Mouse (Mus musculus): ENCODE measurements at regions not wholly inside any gene's neighbourhood (a gene's known extent, or its start where the extent isn't known, plus 50 kb on each side); places are given as distances from the start of the nearest gene placed in this dataset.

DNA sequence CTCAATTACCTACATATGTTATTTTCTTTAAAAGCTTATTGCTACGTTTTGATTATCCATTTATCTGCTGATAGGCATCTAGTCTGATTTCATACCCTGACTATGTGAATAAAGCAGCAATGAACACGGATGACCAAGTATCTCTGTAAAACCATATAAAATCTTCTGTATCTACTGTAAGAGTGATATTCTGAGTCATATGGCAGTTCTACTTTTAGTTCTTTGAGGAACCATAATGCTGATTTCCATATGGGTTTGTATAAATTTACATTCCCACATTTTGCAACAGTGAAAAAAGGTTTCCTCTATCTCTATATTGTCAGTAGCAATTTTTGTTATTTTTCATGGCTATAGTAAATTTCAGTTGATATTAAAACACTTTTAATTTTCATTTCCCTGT lies 280.6 kb downstream of the Fsip2 start:
- Histone ChIP-seq H3K4me3 (replicated peaks in 1 of 3; ENCODE audit: low read depth in 2 of 3, low read length in 2 of 3, poor library complexity in 1 of 3) (no peak overlapping the region), H3K36me3 (replicated peaks in 1 of 2; ENCODE audit: control insufficient read depth in 1 of 2, insufficient read depth in 1 of 2, low read length in 1 of 2) (no peaks in the 10 kb centered on the region), H3K27me3 (replicated peaks) (no peaks in the 10 kb centered on the region), H3K9ac (ENCODE audit: insufficient read depth, low read depth) (no peak overlapping the region), H3K79me2 (replicated peaks; ENCODE audit: control insufficient read depth, extremely low read depth, insufficient read depth, poor library complexity, severe bottlenecking) (no peaks in the 10 kb centered on the region), H3K4me1 (ENCODE audit: control insufficient read depth in 1 of 2, insufficient read depth in 2 of 2) (no peaks in the 10 kb centered on the region), H3K27ac (ENCODE audit: insufficient read depth, low read depth) (no peak overlapping the region), H3K9me3 (replicated peaks; ENCODE audit: low read length) (no peaks in the 10 kb centered on the region), H3K4me2 (ENCODE audit: insufficient read depth, low read depth, poor library complexity, severe bottlenecking) (no peak overlapping the region)
- dilution Hi-C loops (cut with MboI; ENCODE audit: extremely low pct_ligation_motif_present, extremely low pct_unique_long_range_greater_than_20kb, low sequenced_read_pairs) (no loop called here), in situ Hi-C loops (cut with MboI; ENCODE audit: low pct_ligation_motif_present, low pct_unique_long_range_greater_than_20kb, low sequenced_read_pairs) (no loop called here)
- DNase-seq (ENCODE audit: extremely low read depth), result no peak
- TF ChIP-seq PAX5 (IDR thresholded peaks at IDR 0.05; ENCODE audit: low read length) (no peak), BHLHE40 (IDR thresholded peaks at IDR 0.05; ENCODE audit: low read depth, low read length) (no peak), MEF2A (IDR thresholded peaks at IDR 0.05; ENCODE audit: borderline replicate concordance, low read depth, low read length) (no peak), ZKSCAN1 (IDR thresholded peaks at IDR 0.05; ENCODE audit: borderline replicate concordance, low read depth, low read length) (no peak), MYC (IDR thresholded peaks at IDR 0.05; ENCODE audit: low read depth, low read length) (no peak), SIN3A (IDR thresholded peaks at IDR 0.05; ENCODE audit: low read length) (no peak), IRF4 (IDR thresholded peaks at IDR 0.05; ENCODE audit: low read depth, low read length) (no peak), KAT2A (IDR thresholded peaks at IDR 0.05; ENCODE audit: insufficient replicate concordance, low read length) (no peak), ZMIZ1 (IDR thresholded peaks at IDR 0.05; ENCODE audit: low read depth, low read length) (no peak), E2F4 (IDR thresholded peaks at IDR 0.05; ENCODE audit: insufficient replicate concordance, low read depth, low read length) (no peak), NELFE (IDR thresholded peaks at IDR 0.05; ENCODE audit: low read depth, low read length) (no peak), RCOR1 (conservative IDR thresholded peaks at IDR 0.05; ENCODE audit: low read depth, low read length) (no peak), EP300 (IDR thresholded peaks at IDR 0.05; ENCODE audit: low read length) (no peak), MAZ (IDR thresholded peaks at IDR 0.05; ENCODE audit: low read depth, low read length) (no peak), JUND (conservative IDR thresholded peaks at IDR 0.05; ENCODE audit: low read depth, low read length) (no peak), USF2 (conservative IDR thresholded peaks at IDR 0.05; ENCODE audit: low read depth, low read length) (no peak), NRF1 (IDR thresholded peaks at IDR 0.05; ENCODE audit: low read depth, low read length) (no peak)

DNA sequence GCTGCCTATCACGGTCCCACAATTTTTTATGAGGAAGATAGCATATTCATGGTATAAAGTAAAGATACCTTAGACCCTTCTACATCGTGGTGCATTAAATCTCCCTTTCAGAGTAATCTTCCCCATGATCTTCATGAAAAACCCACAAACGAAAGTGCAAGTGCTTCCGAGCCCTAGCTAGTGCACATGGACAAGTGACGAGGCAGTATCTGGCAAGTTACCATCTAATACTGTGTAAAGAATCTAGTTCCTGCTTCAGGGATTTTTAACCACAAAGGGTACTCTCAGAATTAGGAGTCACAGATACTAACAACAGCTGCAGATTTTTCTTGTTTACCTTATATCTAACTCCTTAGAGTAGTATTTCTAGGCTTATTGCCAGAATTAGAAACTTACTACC lies 282.8 kb downstream of the Fsip2 start:
- Histone ChIP-seq H3K27me3 (replicated peaks) (no peaks in the 10 kb centered on the region), H3K4me2 (ENCODE audit: insufficient read depth, low read depth, poor library complexity, severe bottlenecking) (no peak overlapping the region), H3K9me3 (replicated peaks; ENCODE audit: low read length) (no peaks in the 10 kb centered on the region), H3K4me1 (ENCODE audit: control insufficient read depth in 1 of 2, insufficient read depth in 2 of 2) (no peaks in the 10 kb centered on the region), H3K4me3 (replicated peaks in 1 of 3; ENCODE audit: low read depth in 2 of 3, low read length in 2 of 3, poor library complexity in 1 of 3) (no peak overlapping the region), H3K27ac (ENCODE audit: insufficient read depth, low read depth) (no peak overlapping the region), H3K36me3 (replicated peaks in 1 of 2; ENCODE audit: control insufficient read depth in 1 of 2, insufficient read depth in 1 of 2, low read length in 1 of 2) (no peaks in the 10 kb centered on the region), H3K9ac (ENCODE audit: insufficient read depth, low read depth) (no peak overlapping the region), H3K79me2 (replicated peaks; ENCODE audit: control insufficient read depth, extremely low read depth, insufficient read depth, poor library complexity, severe bottlenecking) (no peaks in the 10 kb centered on the region)
- no peak for TF ChIP-seq ZMIZ1 (IDR thresholded peaks at IDR 0.05; ENCODE audit: low read depth, low read length)
- TF ChIP-seq KAT2A (IDR thresholded peaks at IDR 0.05; ENCODE audit: insufficient replicate concordance, low read length), result no peak
- TF ChIP-seq SMC3 (IDR thresholded peaks at IDR 0.05; ENCODE audit: low read depth, low read length), result no peak
- no peak for TF ChIP-seq CTCF (conservative IDR thresholded peaks at IDR 0.05 in 1 of 2, IDR thresholded peaks at IDR 0.05 in 1 of 2; ENCODE audit: low read depth in 2 of 2, low read length in 2 of 2)
- TF ChIP-seq RCOR1 (conservative IDR thresholded peaks at IDR 0.05; ENCODE audit: low read depth, low read length), result no peak
- TF ChIP-seq MEF2A (IDR thresholded peaks at IDR 0.05; ENCODE audit: borderline replicate concordance, low read depth, low read length), result no peak
- TF ChIP-seq PAX5 (IDR thresholded peaks at IDR 0.05; ENCODE audit: low read length), result no peak
- no peak for TF ChIP-seq CHD2 (IDR thresholded peaks at IDR 0.05; ENCODE audit: low read length)
- no peak for TF ChIP-seq USF2 (conservative IDR thresholded peaks at IDR 0.05; ENCODE audit: low read depth, low read length)
- TF ChIP-seq JUND (conservative IDR thresholded peaks at IDR 0.05; ENCODE audit: low read depth, low read length), result no peak
- TF ChIP-seq POLR2AphosphoS2 (IDR thresholded peaks at IDR 0.05; ENCODE audit: low read depth, low read length), result no peak
- TF ChIP-seq RAD21 (IDR thresholded peaks at IDR 0.05; ENCODE audit: low read depth, low read length), result no peak
- no peak for TF ChIP-seq ZNF384 (IDR thresholded peaks at IDR 0.05; ENCODE audit: low read depth, low read length)
- TF ChIP-seq MXI1 (IDR thresholded peaks at IDR 0.05; ENCODE audit: low read depth, low read length), result no peak
- TF ChIP-seq ETS1 (conservative IDR thresholded peaks at IDR 0.05; ENCODE audit: low read depth, low read length), result no peak
- DNase-seq (ENCODE audit: extremely low read depth), result no peak
- dilution Hi-C loops (cut with MboI; ENCODE audit: extremely low pct_ligation_motif_present, extremely low pct_unique_long_range_greater_than_20kb, low sequenced_read_pairs), result no loop called here
- in situ Hi-C loops (cut with MboI; ENCODE audit: low pct_ligation_motif_present, low pct_unique_long_range_greater_than_20kb, low sequenced_read_pairs), result no loop called here

All from CH12.LX (cell line).